Mouse (Mus musculus) heart, postnatal 14 days (tissue): ENCODE data around the gene Kdf1. TPM values are rescaled to one million over a fixed set of nuclear protein-coding genes. Genes with fewer than 3 reads are reported as not detected.
"Not testable (repeated sequence)": the region's sequence is repeated elsewhere in the genome, so short reads cannot be mapped to it uniquely, and the experiment has no call there.

Source experiments
- DNase-seq, 2 experiments: peaks; one replicate each; pipeline ENCODE4 v3.0.0; 2021 to 2022
- intact Hi-C: fragments of 180-260 bp; cut with DNase I; formaldehyde crosslinking; loops from one replicate; pipeline ENCODE4 v1.15.1; 2025
- total RNA-seq, 2 experiments: library from RNA; stranded (reverse); gene quantifications; 2 replicates each; pipeline ENCODE4 v1.2.3; 2021

Gene Kdf1
- total RNA-seq, 2 experiments from 2014 or later = not detected

- intact Hi-C loops = loop anchor here (1.0 to 2.0 kb wide), 3 partner anchors 16 to 71 kb away; no protein-coding TSS in a partner anchor
- peak; percentile 70 to 72 for DNase-seq
Measured at GRCm38 (mm10) chr4:133495711-133496110, 23.1 kb upstream of the Kdf1 start.

GRCm38 (mm10) chr4:133496738-133497445 is 21.9 kb upstream of the Kdf1 start:
- intact Hi-C loops = no loop called here
- no peak for DNase-seq

DNA sequence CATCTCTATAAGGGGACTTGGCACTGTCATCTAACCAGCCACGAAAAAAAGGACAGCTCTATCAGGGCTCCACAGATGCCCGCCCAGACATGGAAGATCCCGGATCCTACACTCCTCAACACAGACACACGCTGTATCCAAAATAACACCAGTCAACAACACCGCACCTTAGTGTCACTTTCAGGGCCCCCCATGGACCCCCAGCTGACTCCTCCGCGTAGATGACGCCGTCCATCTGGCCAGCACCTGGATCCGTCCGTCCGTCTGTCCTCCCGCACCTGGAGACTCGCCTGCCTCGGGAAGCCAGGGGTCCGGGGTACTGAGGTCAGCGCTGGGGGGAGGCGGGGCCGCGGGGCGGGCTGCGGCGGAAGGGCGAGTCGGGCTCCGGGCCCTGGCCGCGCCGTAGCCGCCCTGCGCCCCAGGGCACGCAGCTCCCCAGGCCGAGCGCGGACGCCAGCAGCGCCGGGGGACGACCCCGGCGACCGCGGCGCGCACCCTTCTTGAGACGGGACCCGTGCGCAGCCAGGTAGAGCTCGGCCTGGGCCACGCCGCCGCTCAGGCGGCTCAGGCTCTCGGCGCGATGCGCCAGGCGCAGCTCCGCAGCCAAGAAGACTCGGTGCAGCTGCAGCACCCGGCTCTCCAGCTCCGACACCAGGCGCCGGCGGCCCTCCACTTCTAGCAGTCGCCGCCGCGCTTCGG is 21.2 kb upstream of the Kdf1 start:
- peak; percentile 48 to 49 for DNase-seq
- intact Hi-C loops = no loop called here

GRCm38 (mm10) chr4:133498160-133498724 is 20.5 kb upstream of the Kdf1 start, which contains the start of gene Trnp1:
Trnp1 (minus strand) TSS chr4:133498550.
- intact Hi-C loops = no loop called here
- peak; percentile 63 to 75 for DNase-seq

DNA sequence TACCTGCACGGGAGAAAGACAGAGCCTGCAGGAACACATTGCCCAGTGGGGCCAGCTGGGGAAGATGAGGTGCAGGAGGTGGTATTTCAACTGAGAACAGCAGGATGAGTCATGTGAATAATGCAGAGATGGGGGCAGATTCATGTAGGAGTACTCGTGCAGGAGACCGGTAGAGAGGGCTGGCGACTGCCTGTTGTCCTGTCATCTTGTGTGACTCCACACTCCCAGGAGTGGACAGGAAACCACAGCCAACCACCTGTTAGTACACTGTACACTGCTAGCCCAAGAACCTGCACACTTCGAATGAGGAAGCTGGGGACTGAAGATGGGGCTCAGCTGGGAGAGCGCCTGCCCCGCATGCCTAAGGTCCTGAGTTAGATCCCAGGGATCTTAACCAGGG is 17.2 kb upstream of the Kdf1 start:
- intact Hi-C loops = no loop called here
- no peak for DNase-seq

DNA sequence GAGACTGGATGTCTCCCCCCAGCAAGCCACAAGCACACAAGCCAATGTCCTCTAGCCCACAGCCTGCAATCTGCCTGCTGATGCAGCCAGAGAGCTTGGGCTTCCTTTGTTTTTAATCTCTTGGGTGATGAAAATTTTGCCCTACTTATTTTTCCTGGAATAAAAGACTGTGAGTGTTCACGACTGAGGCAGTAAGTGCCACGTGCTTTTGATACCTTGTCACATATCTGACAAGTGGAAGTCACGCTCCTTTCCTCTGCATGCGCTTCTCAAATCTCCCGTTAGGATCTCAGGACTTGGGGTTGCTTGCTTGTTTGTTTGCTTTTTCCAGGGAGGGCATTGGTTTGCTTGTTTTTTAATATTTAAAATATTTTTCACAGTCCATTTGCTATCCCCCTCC is 14.5 kb upstream of the Kdf1 start:
- intact Hi-C loops = no loop called here
- no peak for DNase-seq

GRCm38 (mm10) chr4:133504755-133505485 is 13.8 kb upstream of the Kdf1 start:
- intact Hi-C loops = no loop called here
- DNase-seq = no peak

- intact Hi-C loops = no loop called here
- DNase-seq = no peak
Measured at GRCm38 (mm10) chr4:133506573-133506972, 12.2 kb upstream of the Kdf1 start.

DNA sequence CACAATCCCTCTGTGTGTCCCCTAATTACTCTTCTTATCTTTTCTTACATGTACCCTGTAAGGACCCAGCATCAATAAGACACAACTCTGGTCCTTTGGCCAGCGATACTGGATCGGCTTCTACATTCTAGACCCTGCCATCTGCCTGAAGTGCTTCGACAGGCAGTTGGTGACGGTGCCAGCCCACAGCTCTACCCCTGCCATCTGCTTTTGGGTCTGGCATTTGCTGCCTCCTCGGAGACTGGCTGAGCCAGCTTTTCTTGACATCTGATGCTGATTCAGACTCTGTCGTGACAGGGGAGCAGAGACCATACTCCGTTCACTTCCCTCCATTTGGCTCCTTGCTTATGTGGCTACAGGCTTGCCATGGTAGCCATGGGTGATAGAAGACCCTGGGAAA is 9.8 kb upstream of the Kdf1 start:
- intact Hi-C loops = no loop called here
- no peak for DNase-seq

DNA sequence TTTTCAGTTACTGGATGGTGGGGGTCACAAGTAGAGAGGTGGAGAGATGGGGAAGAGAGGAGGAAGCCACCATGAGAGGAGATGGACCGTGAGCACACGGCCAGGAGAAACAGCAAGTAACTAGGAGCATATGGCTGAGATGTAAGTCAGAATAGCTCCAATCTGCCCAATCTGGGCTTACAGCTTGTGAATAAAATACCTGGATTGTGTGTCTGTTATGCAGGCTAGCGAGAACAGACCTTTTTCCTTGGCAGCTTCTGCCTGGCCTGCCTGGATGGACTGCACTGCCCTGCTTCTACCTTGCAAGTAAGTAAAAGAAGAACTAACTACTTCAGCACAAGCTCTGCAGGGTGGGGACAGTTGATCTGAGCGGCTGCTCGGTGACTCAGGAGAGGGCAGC is 7.7 kb upstream of the Kdf1 start:
- intact Hi-C loops = loop anchor here (10.0 kb wide), 1 partner anchor 156 kb away; the partner anchor contains the start of gene Wdtc1
- DNase-seq = no peak

DNA sequence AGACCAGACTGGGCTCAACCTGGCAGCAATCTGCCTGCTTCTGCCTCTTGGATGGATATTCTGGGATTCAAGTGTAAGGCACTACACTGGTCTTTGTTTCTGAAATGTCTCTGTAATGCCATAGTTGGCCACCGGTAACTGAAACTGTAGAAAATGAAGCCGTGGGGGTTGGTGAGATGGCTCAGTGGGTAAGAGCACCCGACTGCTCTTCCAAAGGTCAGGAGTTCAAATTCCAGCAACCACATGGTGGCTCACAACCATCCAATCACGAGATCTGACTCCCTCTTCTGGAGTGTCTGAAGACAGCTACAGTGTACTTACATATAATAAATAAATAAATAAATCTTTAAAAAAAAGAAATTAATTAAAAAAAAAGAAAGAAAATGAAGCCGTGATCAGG is 6.3 kb upstream of the Kdf1 start:
- intact Hi-C loops = loop anchor here (2.0 to 10.0 kb wide), 2 partner anchors 90 to 158 kb away; partner anchors contain the start of gene Wdtc1
- not testable (repeated sequence) for DNase-seq

DNA sequence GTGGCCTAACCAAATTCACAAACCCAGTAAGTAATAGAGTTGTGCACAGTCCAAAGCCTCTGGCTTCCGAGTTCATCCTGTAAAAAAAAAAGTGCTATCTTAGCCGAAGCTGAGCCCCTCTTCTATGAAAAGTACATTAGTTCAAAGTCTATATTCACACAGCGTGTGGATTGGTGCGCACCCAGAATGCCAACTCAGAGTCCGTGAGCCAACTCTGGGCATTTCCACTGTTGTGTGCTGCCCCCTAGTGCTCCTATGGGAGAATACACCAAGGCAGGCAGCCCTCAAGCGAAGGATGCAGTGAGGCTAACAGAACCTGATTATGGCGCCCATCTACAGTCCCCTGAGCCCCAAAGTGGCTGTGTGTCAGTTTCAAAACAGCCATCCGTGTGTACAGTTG is 5.8 kb upstream of the Kdf1 start:
- peak; percentile 72 to 80 for DNase-seq
- intact Hi-C loops = loop anchor here (2.0 to 10.0 kb wide), 2 partner anchors 90 to 158 kb away; partner anchors contain the start of gene Wdtc1

- DNase-seq = no peak
- intact Hi-C loops = loop anchor here (10.0 kb wide), 1 partner anchor 165 kb away; the partner anchor contains the start of gene Wdtc1
Measured at GRCm38 (mm10) chr4:133519369-133519665, 554 bp downstream of the Kdf1 start.

GRCm38 (mm10) chr4:133521502-133521901 is 2.7 kb downstream of the Kdf1 start:
- intact Hi-C loops = no loop called here
- no peak for DNase-seq

DNA sequence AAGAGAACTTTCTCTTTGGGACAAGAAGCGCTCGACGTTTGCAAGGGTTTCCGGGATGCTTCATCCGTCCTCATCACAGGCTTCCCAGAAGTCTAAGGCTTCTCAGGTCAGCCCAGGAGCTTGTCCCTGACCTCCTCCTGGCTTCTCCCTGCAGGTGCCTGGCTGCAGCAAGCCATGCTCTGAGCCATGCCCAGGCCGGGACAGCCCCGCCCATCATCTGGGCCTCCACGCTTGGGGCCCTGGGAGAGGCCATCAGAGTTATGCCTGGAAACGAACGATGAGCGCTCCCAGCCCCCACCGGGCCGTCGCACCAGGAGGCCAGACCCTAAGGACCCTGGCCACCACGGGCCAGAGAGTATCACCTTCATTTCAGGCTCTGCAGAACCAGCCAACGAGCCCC is 9.0 kb downstream of the Kdf1 start:
- intact Hi-C loops = no loop called here
- no peak for DNase-seq

GRCm38 (mm10) chr4:133532777-133533176 is 14.0 kb downstream of the Kdf1 start:
- intact Hi-C loops = no loop called here
- DNase-seq = no peak

- intact Hi-C loops = no loop called here
- no peak for DNase-seq
Measured at GRCm38 (mm10) chr4:133536081-133536480, 17.3 kb downstream of the Kdf1 start.

DNA sequence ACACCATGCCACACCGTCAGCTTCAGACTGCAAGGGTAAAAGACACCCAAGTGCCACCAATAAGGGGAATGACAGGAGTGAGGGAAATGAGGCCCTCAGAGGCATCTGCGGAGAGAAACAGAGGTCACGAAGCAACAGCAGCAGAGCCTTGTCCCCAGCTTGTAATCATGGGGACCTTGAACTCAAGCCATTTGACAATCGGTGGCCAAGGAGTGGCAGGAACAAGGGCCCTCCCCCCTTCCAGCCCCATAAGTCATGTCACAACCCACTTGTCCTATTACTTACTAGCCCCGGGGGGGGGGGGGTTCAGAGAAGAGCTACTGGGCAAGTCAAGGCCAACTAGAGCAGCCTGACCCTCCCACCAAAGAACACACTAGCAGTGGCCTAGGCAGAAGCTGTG is 17.9 kb downstream of the Kdf1 start:
- DNase-seq = no peak
- intact Hi-C loops = no loop called here

GRCm38 (mm10) chr4:133545272-133546231 is 26.8 kb downstream of the Kdf1 start, which contains the start of gene Nudc:
Nudc (minus strand) TSS chr4:133545996.
- DNase-seq = peak; percentile 95 to 97
- intact Hi-C loops = no loop called here

DNA sequence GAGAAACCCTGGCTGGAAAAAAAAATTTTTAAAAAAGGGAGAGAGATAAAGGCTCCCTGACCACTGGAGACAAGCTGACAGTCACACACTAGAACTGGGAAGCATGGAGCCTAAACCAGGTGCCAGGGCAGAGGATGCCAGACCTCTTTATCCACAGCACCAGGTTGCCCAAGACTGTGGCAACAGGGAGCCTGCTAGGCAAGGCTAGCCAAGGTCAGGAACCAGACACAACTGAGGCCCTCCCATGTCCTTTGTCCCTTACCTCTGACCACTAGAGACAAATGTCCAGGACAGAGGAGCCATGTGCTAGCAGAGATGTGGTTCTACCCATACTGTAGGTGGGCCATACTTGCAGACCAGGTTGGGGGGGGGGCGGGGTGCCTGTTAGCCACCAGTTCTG is 33.3 kb downstream of the Kdf1 start:
- intact Hi-C loops = no loop called here
- DNase-seq = no peak
